Mouse (Mus musculus): Measurements from ENCODE around the gene Gm9495. TPM values are rescaled to one million over a fixed set of nuclear protein-coding genes. Genes with fewer than 3 reads are reported as not detected.
A peak's percentile ranks its signal among the peaks of the same experiment; 100 is the strongest.
"Not testable (repeated sequence)": the region's sequence is repeated elsewhere in the genome, so short reads cannot be mapped to it uniquely, and the experiment has no call there.

Gene Gm9495
- not detected in 2 replicates for polyA plus RNA-seq (2015; fragmentation: Nextera tagmentation; extraction: Ambion mirVana)

DNA sequence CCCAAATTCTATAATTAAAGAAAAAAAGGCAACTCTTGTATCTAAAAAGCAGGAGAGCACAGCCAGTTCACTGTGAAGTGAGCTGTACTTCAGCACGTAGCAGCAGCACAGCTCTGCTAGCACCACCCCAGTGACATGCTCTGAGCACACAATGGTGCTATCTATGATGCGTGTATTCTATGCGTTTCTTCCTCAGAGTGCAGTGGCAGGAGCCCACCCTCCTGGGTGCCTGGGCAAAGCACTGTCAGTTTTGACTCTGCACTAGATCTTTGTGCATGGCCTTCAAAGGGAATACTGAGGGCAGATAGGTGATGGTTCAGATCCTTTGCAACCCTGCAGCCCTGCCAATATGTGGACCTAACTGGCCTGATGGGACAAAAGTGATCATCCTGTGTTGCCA lies at the start of gene Gm9495:
Gm9495 (minus strand) TSS at position 101 of the 400 bp plus-strand sequence.
- not testable (repeated sequence) for H3K4me2 ChIP-seq; H3K36me3 ChIP-seq (replicated peaks); H3K4me3 ChIP-seq (replicated peaks); ATAC-seq (ENCODE audit: insufficient read depth); H3K27me3 ChIP-seq; H3K9me3 ChIP-seq (replicated peaks); H3K9ac ChIP-seq; H3K4me1 ChIP-seq (replicated peaks); H3K27ac ChIP-seq (replicated peaks)
- 62% methylated on average over 3 of the region's 3 CpGs for WGBS (ENCODE audit: insufficient replicate concordance)

DNA sequence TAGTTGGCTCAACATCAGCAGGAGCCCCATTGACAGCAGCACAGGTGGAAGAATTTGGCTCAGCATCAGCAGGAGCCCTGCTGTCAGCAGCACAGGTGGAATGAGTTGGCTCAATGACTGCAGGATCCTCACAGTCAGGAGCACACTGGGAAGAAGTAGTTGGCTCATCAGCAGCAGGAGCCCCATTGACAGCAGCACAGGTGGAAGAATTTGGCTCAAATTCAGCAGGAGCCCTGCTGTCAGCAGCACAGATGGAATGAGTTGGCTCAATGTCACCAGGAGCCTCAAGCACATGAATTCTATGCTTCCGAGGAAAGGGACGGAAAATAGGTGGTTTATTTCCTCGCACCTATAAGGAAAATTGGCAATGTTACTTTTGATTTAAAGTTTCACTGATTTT lies 21.6 kb upstream of the Gm9495 start:
- not testable (repeated sequence) for H3K9ac ChIP-seq; H3K27me3 ChIP-seq; H3K36me3 ChIP-seq (replicated peaks); H3K9me3 ChIP-seq (replicated peaks); H3K4me1 ChIP-seq (replicated peaks); H3K4me3 ChIP-seq (replicated peaks); H3K4me2 ChIP-seq; H3K27ac ChIP-seq (replicated peaks); ATAC-seq (ENCODE audit: insufficient read depth)
- WGBS (ENCODE audit: insufficient replicate concordance) = 58% methylated on average over 3 of the region's 3 CpGs

DNA sequence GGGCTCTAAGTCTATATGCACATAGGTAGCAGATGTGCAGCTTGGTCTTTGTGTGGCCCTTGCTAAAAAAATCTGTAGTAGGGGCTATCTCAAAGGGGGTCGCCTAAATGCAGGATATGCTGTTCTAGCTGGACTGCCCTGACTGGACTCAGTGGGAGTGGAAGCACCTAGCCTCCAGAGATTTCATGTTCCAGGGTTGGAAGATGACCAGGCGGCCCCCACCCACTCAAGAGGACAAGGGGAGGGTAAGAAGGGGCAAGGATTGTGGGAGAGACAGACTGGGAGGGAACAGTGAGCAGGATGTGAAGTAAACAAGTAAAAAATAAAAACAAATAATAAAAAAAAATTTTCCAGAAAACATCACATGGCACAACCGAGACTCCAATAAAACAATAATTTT lies 33.3 kb downstream of the Gm9495 start:
- WGBS (ENCODE audit: insufficient replicate concordance) = 66% methylated on average over 3 of the region's 3 CpGs
- not testable (repeated sequence) for H3K9ac ChIP-seq; H3K9me3 ChIP-seq (replicated peaks); ATAC-seq (ENCODE audit: insufficient read depth); H3K4me1 ChIP-seq (replicated peaks); H3K36me3 ChIP-seq (replicated peaks); H3K4me2 ChIP-seq; H3K4me3 ChIP-seq (replicated peaks); H3K27ac ChIP-seq (replicated peaks); H3K27me3 ChIP-seq

DNA sequence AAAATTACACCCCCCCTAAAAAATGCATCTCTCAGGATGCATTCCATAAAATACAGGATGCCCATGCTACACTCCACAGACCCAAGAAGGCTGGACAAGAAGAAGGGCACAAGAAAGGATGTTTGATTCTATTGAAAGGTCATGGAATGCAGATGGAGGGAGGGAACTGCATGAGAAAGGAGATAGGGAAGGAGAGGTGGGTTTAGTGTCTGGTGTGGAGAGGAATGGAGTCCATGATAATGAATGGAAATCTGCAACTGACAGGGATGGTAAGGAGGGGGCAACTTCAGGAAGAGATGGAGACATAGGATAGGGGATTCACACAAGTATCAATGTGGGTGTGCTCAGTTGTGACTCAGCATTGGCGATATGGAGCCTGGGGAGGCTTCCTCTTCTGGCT lies 39.0 kb downstream of the Gm9495 start:
- Histone ChIP-seq H3K9ac (no peak overlapping the region), H3K36me3 (replicated peaks) (no peaks in the 10 kb centered on the region), H3K27ac (replicated peaks) (no peak overlapping the region), H3K27me3 (no peaks in the 10 kb centered on the region), H3K4me2 (no peak overlapping the region), H3K9me3 (replicated peaks) (no peaks in the 10 kb centered on the region), H3K4me3 (replicated peaks) (no peak overlapping the region), H3K4me1 (replicated peaks) (no peaks in the 10 kb centered on the region)
- 61% methylated on average over 1 of the region's 1 CpGs for WGBS (ENCODE audit: insufficient replicate concordance)
- no peak for ATAC-seq (ENCODE audit: insufficient read depth)

DNA sequence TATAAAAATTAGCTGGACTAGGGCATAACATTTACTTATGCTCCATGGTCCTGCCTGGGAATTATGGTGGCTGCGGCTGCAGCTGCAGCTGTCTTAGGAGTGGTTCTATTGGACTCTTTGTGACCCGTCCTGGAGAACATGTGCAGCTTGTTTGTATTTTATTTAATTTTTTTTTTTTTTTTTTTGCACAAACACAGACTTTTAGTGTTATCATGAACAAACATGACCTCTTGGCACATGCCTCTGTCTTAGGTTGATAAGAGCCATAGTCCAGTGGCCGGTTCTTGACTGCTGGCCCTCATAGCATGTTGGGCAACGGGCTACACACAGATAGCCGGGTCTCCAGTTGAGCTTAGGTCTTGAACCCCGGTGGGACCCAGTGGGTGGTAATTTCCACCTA lies 48.6 kb downstream of the Gm9495 start:
- Histone ChIP-seq H3K27me3 (no peaks in the 10 kb centered on the region), H3K4me1 (replicated peaks) (peaks cover 6% of the 10 kb centered on the region; the same call in 1 of the 2 replicates), H3K9me3 (replicated peaks) (no peaks in the 10 kb centered on the region), H3K4me2 (no peak overlapping the region), H3K27ac (replicated peaks) (no peak overlapping the region), H3K9ac (no peak overlapping the region), H3K36me3 (replicated peaks) (no peaks in the 10 kb centered on the region), H3K4me3 (replicated peaks) (no peak overlapping the region)
- 53% methylated on average over 6 of the region's 6 CpGs for WGBS (ENCODE audit: insufficient replicate concordance)
- peak; percentile 52; the same call in 1 of the 2 replicates for ATAC-seq (ENCODE audit: insufficient read depth)

DNA sequence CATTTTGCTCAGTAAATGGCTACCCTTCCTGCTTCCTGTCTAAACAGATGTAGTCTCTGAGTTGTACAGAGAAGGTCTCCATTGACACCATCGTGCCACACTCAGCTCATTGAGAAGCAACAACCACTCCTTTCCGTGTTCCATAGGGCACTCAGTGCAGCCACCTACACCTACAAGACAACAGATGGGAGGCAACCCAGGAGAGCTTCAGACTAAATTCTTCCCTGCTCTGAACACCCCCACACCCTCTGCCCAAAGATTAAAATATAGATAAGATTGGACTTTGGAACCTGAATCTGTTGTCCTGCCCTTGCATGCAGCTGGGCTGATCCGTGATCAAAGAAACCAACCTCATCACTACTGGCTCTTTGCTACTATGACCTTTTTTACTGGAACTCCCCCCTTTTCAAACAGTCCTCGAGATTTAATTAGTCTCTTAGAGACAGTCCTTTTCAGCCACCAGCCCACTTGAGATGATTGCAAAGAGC lies 53.4 kb downstream of the Gm9495 start:
- no peak for ATAC-seq (ENCODE audit: insufficient read depth)
- Histone ChIP-seq H3K36me3 (replicated peaks) (no peaks in the 10 kb centered on the region), H3K4me1 (replicated peaks) (peaks cover 8% of the 10 kb centered on the region; the same call in 1 of the 2 replicates), H3K4me2 (peak overlapping the region; percentile 67), H3K9ac (no peak overlapping the region), H3K27ac (replicated peaks) (peak overlapping the region; percentile 55; the same call in 1 of the 2 replicates), H3K9me3 (replicated peaks) (no peaks in the 10 kb centered on the region), H3K4me3 (replicated peaks) (peak overlapping the region; percentile 50), H3K27me3 (no peaks in the 10 kb centered on the region)
- 47% methylated on average over 4 of the region's 4 CpGs for WGBS (ENCODE audit: insufficient replicate concordance)

DNA sequence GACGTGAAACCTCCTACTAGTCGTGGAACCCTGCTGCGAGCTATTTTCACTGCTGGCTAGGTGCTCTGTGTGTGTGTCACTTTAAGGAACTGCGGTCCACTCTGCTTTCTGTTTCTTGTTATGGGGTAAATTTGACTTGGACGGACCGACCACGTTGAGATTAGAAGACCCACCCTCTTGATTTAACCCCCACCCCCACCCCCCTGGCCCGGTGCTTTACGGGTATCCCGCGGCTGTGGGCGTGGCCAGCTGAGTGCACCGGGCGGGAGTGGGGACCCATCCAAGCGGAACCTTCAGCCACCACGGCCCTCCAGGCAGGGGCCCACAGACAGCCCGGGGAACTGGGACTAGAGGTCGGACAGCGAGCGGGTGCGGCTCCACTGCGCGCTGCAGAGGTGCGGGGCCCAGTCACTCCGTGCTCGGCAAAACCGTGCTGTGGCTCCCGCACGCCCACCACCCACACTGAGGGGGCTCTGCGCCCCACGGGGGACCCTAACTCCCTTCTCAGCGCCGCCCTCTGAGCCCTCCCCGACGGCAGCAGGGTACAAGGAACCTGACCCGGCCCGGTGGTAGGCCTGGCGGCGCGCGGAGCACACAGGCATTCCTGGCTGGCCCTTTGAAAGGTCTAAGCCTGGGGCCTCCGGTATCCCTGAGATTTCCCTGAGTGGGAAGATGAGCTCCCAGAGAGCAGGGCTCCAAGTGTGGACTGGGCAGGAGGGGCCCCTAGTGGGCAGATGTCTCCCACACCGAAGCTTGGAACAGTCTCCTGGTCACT lies 54.0 kb downstream of the Gm9495 start:
- WGBS (ENCODE audit: insufficient replicate concordance) = 15% methylated on average over 43 of the region's 43 CpGs

DNA sequence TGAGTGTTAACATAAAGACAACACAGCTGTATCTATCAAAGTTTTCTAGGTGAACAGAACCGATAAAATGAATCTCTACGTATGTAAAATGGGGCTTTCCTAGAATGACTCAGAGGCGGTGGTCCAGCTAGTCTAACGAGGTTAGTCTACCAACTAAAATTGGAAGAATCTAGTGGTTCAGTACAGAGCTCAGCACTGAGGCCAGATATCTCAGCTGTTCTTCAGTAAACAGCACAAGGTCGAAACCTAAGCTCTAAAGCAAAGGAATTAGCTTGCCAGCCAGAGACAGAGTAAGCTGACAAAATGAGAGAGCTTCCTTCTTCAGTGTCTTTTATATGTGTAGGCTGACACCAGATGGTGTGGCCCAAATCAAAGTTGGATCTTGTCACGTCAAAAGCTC lies 57.2 kb downstream of the Gm9495 start:
- ATAC-seq (ENCODE audit: insufficient read depth) = no peak
- no peaks in the 10 kb centered on the region for H3K27me3 ChIP-seq
- H3K4me3 ChIP-seq (replicated peaks) = no peak overlapping the region
- no peaks in the 10 kb centered on the region for H3K9me3 ChIP-seq (replicated peaks)
- 59% methylated on average over 6 of the region's 6 CpGs for whole genome bisulfite sequencing (ENCODE audit: insufficient replicate concordance)
- no peaks in the 10 kb centered on the region for H3K36me3 ChIP-seq (replicated peaks)
- no peak overlapping the region for H3K9ac ChIP-seq
- H3K4me2 ChIP-seq = no peak overlapping the region
- H3K27ac ChIP-seq (replicated peaks) = no peak overlapping the region
- H3K4me1 ChIP-seq (replicated peaks) = peaks cover 11% of the 10 kb centered on the region; the same call in 1 of the 2 replicates

More for the DNA sequence above, 54.0 kb downstream of the Gm9495 start:
- Histone ChIP-seq H3K27ac (replicated peaks) (peak overlapping the region; percentile 55), H3K9ac (peak overlapping the region; percentile 21; the same call in 1 of the 2 replicates), H3K4me1 (replicated peaks) (peaks cover 11% of the 10 kb centered on the region; the same call in 1 of the 2 replicates), H3K4me2 (peak overlapping the region; percentile 67), H3K36me3 (replicated peaks) (no peaks in the 10 kb centered on the region), H3K9me3 (replicated peaks) (no peaks in the 10 kb centered on the region), H3K27me3 (no peaks in the 10 kb centered on the region), H3K4me3 (replicated peaks) (peak overlapping the region; percentile 50)
- ATAC-seq (ENCODE audit: insufficient read depth) = peak; percentile 42

DNA sequence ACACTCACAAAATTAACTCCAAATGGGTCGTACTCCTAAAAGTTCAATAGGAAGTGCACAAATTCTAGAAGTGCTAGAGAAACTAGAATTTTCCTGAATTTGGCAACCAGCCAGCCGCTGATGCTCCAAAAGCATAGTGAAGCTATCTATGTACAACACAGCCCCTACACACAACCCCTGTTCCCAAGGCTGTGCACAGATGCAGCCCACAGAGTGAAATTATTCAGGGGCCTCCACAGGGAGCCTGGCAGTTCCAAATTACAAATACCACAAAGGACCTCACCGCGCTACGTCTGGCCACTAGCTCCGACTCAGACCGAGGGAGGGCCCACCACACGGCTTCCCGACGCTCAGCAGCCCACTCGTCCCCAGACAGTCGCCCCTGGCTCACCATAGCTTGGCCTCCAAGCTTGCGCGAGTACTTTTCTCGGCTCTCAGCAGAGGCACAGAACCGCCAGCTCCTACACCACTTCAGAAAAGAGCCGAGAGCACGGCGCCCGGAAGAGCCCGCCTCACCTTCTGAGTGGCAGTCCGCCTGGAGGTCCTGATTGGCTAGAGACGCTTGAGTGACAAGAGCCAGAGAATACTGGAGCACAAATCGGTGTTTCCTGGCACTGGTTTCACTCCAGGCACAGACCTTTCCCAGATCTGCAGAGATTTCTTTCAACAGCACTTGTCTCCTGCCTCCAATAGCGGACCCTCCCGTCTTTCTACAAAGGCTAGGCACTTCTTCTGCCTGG lies 58.1 kb downstream of the Gm9495 start:
- peak overlapping the region; percentile 69 for H3K4me2 ChIP-seq
- no peaks in the 10 kb centered on the region for H3K9me3 ChIP-seq (replicated peaks)
- H3K27ac ChIP-seq (replicated peaks) = peak overlapping the region; percentile 41; the same call in 1 of the 2 replicates
- WGBS (ENCODE audit: insufficient replicate concordance) = 1% methylated on average over 26 of the region's 26 CpGs
- peaks cover 11% of the 10 kb centered on the region; the same call in 1 of the 2 replicates for H3K4me1 ChIP-seq (replicated peaks)
- H3K36me3 ChIP-seq (replicated peaks) = no peaks in the 10 kb centered on the region
- peak; percentile 83 for ATAC-seq (ENCODE audit: insufficient read depth)
- peak overlapping the region; percentile 59; the same call in 1 of the 2 replicates for H3K9ac ChIP-seq
- H3K4me3 ChIP-seq (replicated peaks) = peak overlapping the region; percentile 66
- no peaks in the 10 kb centered on the region for H3K27me3 ChIP-seq

DNA sequence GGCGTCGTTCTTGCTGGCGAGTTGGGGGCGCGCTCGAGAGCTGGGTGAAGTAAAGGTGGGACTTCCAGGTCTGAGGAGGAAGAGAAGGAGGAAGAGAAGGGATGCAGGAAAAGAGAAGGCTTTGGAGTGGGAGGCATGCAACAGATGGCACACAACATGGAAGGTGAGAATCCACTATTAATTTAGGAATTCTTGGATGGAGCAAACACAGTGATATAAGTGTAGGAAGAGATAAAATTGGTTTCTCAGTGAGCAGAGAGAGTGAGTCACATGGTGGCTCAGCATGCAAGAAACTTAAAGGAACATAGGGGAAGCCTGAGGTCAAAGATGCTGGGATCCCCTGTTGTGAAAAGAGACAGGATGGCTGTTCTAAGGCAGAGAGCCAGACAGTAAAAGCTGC lies 69.0 kb downstream of the Gm9495 start:
- no peaks in the 10 kb centered on the region for H3K27me3 ChIP-seq
- H3K36me3 ChIP-seq (replicated peaks) = peaks cover 9% of the 10 kb centered on the region; the same call in 1 of the 2 replicates
- H3K4me1 ChIP-seq (replicated peaks) = no peaks in the 10 kb centered on the region
- no peak overlapping the region for H3K27ac ChIP-seq (replicated peaks)
- 0 out of 2 replicates have a peak, but pooled peaks cover 2% of the 10 kb centered on the region for H3K9me3 ChIP-seq (replicated peaks)
- no peak overlapping the region for H3K9ac ChIP-seq
- no peak overlapping the region for H3K4me2 ChIP-seq
- no peak for ATAC-seq (ENCODE audit: insufficient read depth)
- WGBS (ENCODE audit: insufficient replicate concordance) = 89% methylated on average over 6 of the region's 6 CpGs
- no peak overlapping the region for H3K4me3 ChIP-seq (replicated peaks)
